Comparison of ENCODE assay signal across 12 mouse cellular contexts in the genomic region with DNA sequence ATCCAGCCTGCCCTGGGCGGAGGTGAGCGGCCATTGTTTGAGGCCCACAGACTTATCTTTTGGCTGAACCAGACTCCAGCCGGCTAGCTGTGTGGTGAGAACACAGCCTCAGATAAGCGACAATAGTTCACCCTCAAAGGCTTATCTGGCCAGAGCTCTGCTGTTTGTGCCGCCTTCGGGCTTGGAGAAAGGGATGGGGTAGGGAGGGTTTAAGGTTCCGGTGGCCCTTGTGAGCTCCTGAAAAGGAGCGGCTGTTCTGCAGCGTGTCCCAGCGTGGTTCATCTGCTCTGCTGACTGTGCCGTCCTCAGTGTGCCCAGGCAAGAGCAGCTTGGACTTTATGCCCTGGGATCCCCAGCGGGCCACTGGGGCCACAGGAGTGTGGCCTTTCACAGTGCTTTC. TPM values are rescaled to one million over a fixed set of nuclear protein-coding genes. Genes with fewer than 3 reads are reported as not detected.
A peak's percentile ranks its signal among the peaks of the same experiment; 100 is the strongest.
DNase-seq lines count a peak whose midpoint lies in the region; ATAC-seq lines count a peak whose summit lies in the region.
"Had no signal": no experiment of that assay in that cellular context is flagged by ENCODE, and none has a peak within 500 bp of the region (broad histone marks: within the 10 kb centered on the region; RNA-seq: fewer than 3 reads in every experiment).

No protein-coding gene starts in this region.

- H3K9ac ChIP-seq in heart, embryonic 16.5 days (ENCODE audit: low read length): peak overlapping the region; percentile 48
- H3K9ac ChIP-seq in liver, embryonic 16.5 days (ENCODE audit: low read depth, low read length): peak overlapping the region; percentile 54
- H3K9ac ChIP-seq: forebrain, embryonic 13.5 days had no signal

- no peak overlapping the region for H3K4me3 ChIP-seq in brown adipose tissue, adult 24 weeks (ENCODE audit: insufficient read depth, low read depth, low read length)
- 0 out of 2 replicates have a peak overlapping the region, but pooled peaks have one; percentile 3 for H3K4me3 ChIP-seq in heart, embryonic 16.5 days (ENCODE audit: low read length)
- peak overlapping the region; percentile 23 for H3K4me3 ChIP-seq in liver, embryonic 16.5 days (ENCODE audit: low read depth, low read length)
- H3K4me3 ChIP-seq: forebrain, embryonic 13.5 days had no signal

- peaks cover 25% of the 10 kb centered on the region for H3K36me3 ChIP-seq in heart, embryonic 16.5 days (ENCODE audit: control insufficient read depth, insufficient read depth)
- peaks cover 21% of the 10 kb centered on the region for H3K36me3 ChIP-seq in liver, embryonic 16.5 days (ENCODE audit: control insufficient read depth, insufficient read depth)

- peaks cover 60% of the 10 kb centered on the region for H3K4me1 ChIP-seq in brown adipose tissue, adult 24 weeks (ENCODE audit: control insufficient read depth, insufficient read depth, insufficient read length, low read length)
- peaks cover 55% of the 10 kb centered on the region for H3K4me1 ChIP-seq in heart, embryonic 16.5 days (ENCODE audit: control insufficient read depth, insufficient read depth, low read length)
- H3K4me1 ChIP-seq in liver, embryonic 16.5 days (ENCODE audit: control insufficient read depth, low read depth, low read length): peaks cover 97% of the 10 kb centered on the region

- peak overlapping the region; percentile 50 for H3K4me2 ChIP-seq in heart, embryonic 16.5 days (ENCODE audit: low read depth, low read length)
- peak overlapping the region; percentile 56 for H3K4me2 ChIP-seq in liver, embryonic 16.5 days (ENCODE audit: low read depth, low read length)
- H3K4me2 ChIP-seq: forebrain, embryonic 13.5 days had no signal

- H3K9me3 ChIP-seq in heart, embryonic 16.5 days (replicated peaks; ENCODE audit: control insufficient read depth, low read length): no peaks in the 10 kb centered on the region
- no peaks in the 10 kb centered on the region for H3K9me3 ChIP-seq in liver, embryonic 16.5 days (replicated peaks; ENCODE audit: control insufficient read depth, low read length)
- H3K9me3 ChIP-seq: forebrain, embryonic 13.5 days had no signal

- H3K27me3 ChIP-seq in heart, embryonic 16.5 days (ENCODE audit: control insufficient read depth, insufficient read depth, low read length): no peaks in the 10 kb centered on the region
- H3K27me3 ChIP-seq in liver, embryonic 16.5 days (ENCODE audit: control insufficient read depth, insufficient read depth, low read depth, low read length): no peaks in the 10 kb centered on the region
- H3K27me3 ChIP-seq: forebrain, embryonic 13.5 days had no signal

- H3K27ac ChIP-seq in brown adipose tissue, adult 24 weeks (replicated peaks; ENCODE audit: low read depth, low read length): peak overlapping the region; percentile 93
- peak overlapping the region; percentile 83 for H3K27ac ChIP-seq in heart, embryonic 16.5 days (ENCODE audit: low read length)
- H3K27ac ChIP-seq in liver, embryonic 16.5 days (ENCODE audit: low read length): peak overlapping the region; percentile 96
- H3K27ac ChIP-seq: forebrain, embryonic 13.5 days; hindbrain, postnatal 0 days had no signal

- peak; percentile 54 for ATAC-seq in heart, embryonic 16.5 days (replicated peaks; ENCODE audit: extremely low read depth, insufficient read depth, low FRiP score)
- ATAC-seq in liver, embryonic 16.5 days (ENCODE audit: low read depth): peak; percentile 73
- ATAC-seq: forebrain, embryonic 13.5 days; hindbrain, postnatal 0 days had no signal

- WGBS in heart, embryonic 16.5 days: 28% methylated on average over 12 of the region's 12 CpGs
- WGBS in liver, embryonic 16.5 days (ENCODE audit: insufficient replicate concordance): 15% methylated on average over 12 of the region's 12 CpGs

- peak; percentile 48 to 80 for DNase-seq in kidney, postnatal 25 days
- DNase-seq in kidney, postnatal 14 days: no peak
- DNase-seq in Muller cell, postnatal 12 days (ENCODE audit: inconsistent ontology term): no peak
- no peak for DNase-seq in right cerebral cortex, postnatal 25 days
- DNase-seq in B cell, adult 2 months: no peak
- DNase-seq: adrenal gland, adult 8-10 months; cerebellum, adult 2 months had no signal

RNA-seq across cellular contexts. Expression of a gene that starts 8.0 kb away (rescaled TPM):
- 39.6 and 42.8 TPM in 2 replicates for polyA plus RNA-seq in brown adipose tissue, adult 24 weeks (2012; ENCODE audit: insufficient read depth, insufficient read length, missing spikeins)
- polyA plus RNA-seq in heart, embryonic 16.5 days (2015; fragmentation: Nextera tagmentation; extraction: Ambion mirVana): 63.7 and 73.2 TPM in 2 replicates
- polyA plus RNA-seq in liver, embryonic 16.5 days (2015; fragmentation: Nextera tagmentation; extraction: Ambion mirVana): 62.1 and 68.6 TPM in 2 replicates

RNA-seq across cellular contexts. Expression of a gene that starts 21.8 kb away (rescaled TPM):
- 2.5 and 2.8 TPM in 2 replicates for polyA plus RNA-seq in brown adipose tissue, adult 24 weeks (2012; ENCODE audit: insufficient read depth, insufficient read length, missing spikeins)
- polyA plus RNA-seq in heart, embryonic 16.5 days (2015; fragmentation: Nextera tagmentation; extraction: Ambion mirVana): 0.64 and 0.67 TPM in 2 replicates
- polyA plus RNA-seq in liver, embryonic 16.5 days (2015; fragmentation: Nextera tagmentation; extraction: Ambion mirVana): 0.34 and 0.40 TPM in 2 replicates

RNA-seq across cellular contexts. Expression of a gene that starts 43.0 kb away (rescaled TPM):
- polyA plus RNA-seq in brown adipose tissue, adult 24 weeks (2012; ENCODE audit: insufficient read depth, insufficient read length, missing spikeins): 9.6 and 9.9 TPM in 2 replicates
- polyA plus RNA-seq in heart, embryonic 16.5 days (2015; fragmentation: Nextera tagmentation; extraction: Ambion mirVana): 8.0 and 8.9 TPM in 2 replicates
- polyA plus RNA-seq in liver, embryonic 16.5 days (2015; fragmentation: Nextera tagmentation; extraction: Ambion mirVana): 4.9 and 6.1 TPM in 2 replicates

RNA-seq across cellular contexts. Expression of a gene that starts 48.8 kb away (rescaled TPM):
- polyA plus RNA-seq in brown adipose tissue, adult 24 weeks (2012; ENCODE audit: insufficient read depth, insufficient read length, missing spikeins): 33.0 and 41.3 TPM in 2 replicates
- polyA plus RNA-seq in heart, embryonic 16.5 days (2015; fragmentation: Nextera tagmentation; extraction: Ambion mirVana): 22.6 and 23.4 TPM in 2 replicates
- polyA plus RNA-seq in liver, embryonic 16.5 days (2015; fragmentation: Nextera tagmentation; extraction: Ambion mirVana): 3.5 and 3.7 TPM in 2 replicates

RNA-seq across cellular contexts. Expression of a gene that starts 50.3 kb away (rescaled TPM):
- 13.9 and 22.2 TPM in 2 replicates for polyA plus RNA-seq in brown adipose tissue, adult 24 weeks (2012; ENCODE audit: insufficient read depth, insufficient read length, missing spikeins)
- 45.8 and 47.8 TPM in 2 replicates for polyA plus RNA-seq in heart, embryonic 16.5 days (2015; fragmentation: Nextera tagmentation; extraction: Ambion mirVana)
- polyA plus RNA-seq in liver, embryonic 16.5 days (2015; fragmentation: Nextera tagmentation; extraction: Ambion mirVana): 19.5 and 21.0 TPM in 2 replicates

Comparison
In these comparisons a context has a peak if more than half of its experiments do, and no peak if none do; other contexts are left out.
1. DNase-seq: peak in kidney, postnatal 25 days (2 of 2); none in kidney, postnatal 14 days (single experiment), Muller cell, postnatal 12 days (single experiment), right cerebral cortex, postnatal 25 days (single experiment) and B cell, adult 2 months (0 of 2).
2. Peak in every context shown above with its lines, with median percentiles within 50 percentile points of each other: H3K27ac ChIP-seq.